Mouse (Mus musculus) limb, embryonic 14.5 days (tissue): ENCODE measurements around the gene Bcl2l12. TPM values are rescaled to one million over a fixed set of nuclear protein-coding genes. Genes with fewer than 3 reads are reported as not detected.

ENCODE experiments used
- ATAC-seq: fragments of 200-750 bp; cut with Nextera tagmentation; 2 replicates; pipeline ENCODE4 v1.8.0; 2017; ENCODE audit warnings: low read depth, moderate number of reproducible peaks, moderate TSS enrichment; ENCODE audit not compliant: low FRiP score
- DNase-seq: peaks from one replicate; pipeline ENCODE4 v3.0.0-alpha.2; 2015; ENCODE audit warnings: low spot score
- H3K27ac ChIP-seq: fragments of 300-500 bp; sonication (generic); replicated peaks from 2 replicates; pipeline ENCODE4 v1.5.1; 2014; ENCODE audit warnings: low read depth, mild to moderate bottlenecking, low read length, moderate library complexity, mixed read lengths
- H3K27me3 ChIP-seq: fragments of 300-500 bp; sonication (generic); 2 replicates; pipeline ENCODE4 v1.6.1; 2014; ENCODE audit warnings: low read length, mixed read lengths; ENCODE audit not compliant: control insufficient read depth, insufficient read depth
- H3K36me3 ChIP-seq: fragments of 300-500 bp; sonication (generic); 2 replicates; pipeline ENCODE4 v1.6.1; 2014; ENCODE audit warnings: mild to moderate bottlenecking, low read length, moderate library complexity, mixed read lengths; ENCODE audit not compliant: control insufficient read depth, insufficient read depth
- H3K4me1 ChIP-seq: fragments of 300-500 bp; sonication (generic); 2 replicates; pipeline ENCODE4 v1.6.1; 2014; ENCODE audit warnings: antibody characterized with exemption, low read length, mixed read lengths; ENCODE audit not compliant: control insufficient read depth, insufficient read depth
- H3K4me2 ChIP-seq: fragments of 300-500 bp; sonication (generic); replicated peaks from 2 replicates; pipeline ENCODE4 v1.6.1; 2014; ENCODE audit warnings: low read depth, mild to moderate bottlenecking, low read length, moderate library complexity; ENCODE audit not compliant: severe bottlenecking
- H3K4me3 ChIP-seq: fragments of 300-500 bp; sonication (generic); replicated peaks from 2 replicates; pipeline ENCODE4 v1.5.1; 2014; ENCODE audit warnings: low read length
- H3K9ac ChIP-seq: fragments of 300-500 bp; sonication (generic); 2 replicates; pipeline ENCODE4 v1.6.1; 2014; ENCODE audit warnings: mild to moderate bottlenecking, low read depth, low read length, moderate library complexity; ENCODE audit not compliant: severe bottlenecking
- H3K9me3 ChIP-seq: fragments of 300-500 bp; sonication (generic); 2 replicates; pipeline ENCODE4 v1.6.1; 2016; ENCODE audit warnings: low read length; ENCODE audit not compliant: control insufficient read depth
- POLR2A ChIP-seq: fragments of 200-500 bp; IDR thresholded peaks from 2 replicates; pipeline ENCODE4 v1.8.0; 2012; ENCODE audit warnings: inconsistent platforms, mild to moderate bottlenecking, moderate library complexity, borderline replicate concordance; ENCODE audit not compliant: insufficient read depth, insufficient read length; ENCODE audit errors: extremely low read depth
- whole genome bisulfite sequencing: fragments of 180-500 bp; shearing (Covaris S2); extraction: QIAGEN DNeasy Blood & Tissue Kit; methylation state at CpG from one replicate; pipeline ENCODE4 v1.1.7; 2014; 5-methylcytosine and 5-hydroxymethylcytosine counted together
- polyA plus RNA-seq, 2 experiments: library from polyadenylated mRNA; depleted of rRNA in 1 of 2; stranded (reverse) in 1 of 2; unstranded in 1 of 2; fragments of >200 nt; fragmentation: Nextera tagmentation in 1 of 2; extraction: Ambion mirVana in 1 of 2; gene quantifications; 2 replicates each; pipeline versions ENCODE4 v1.2.1 to v1.2.3; 2012 to 2014

Bcl2l12 gene
- polyA plus RNA-seq, 2 experiments: 54.9 to 81.3 TPM

- no peaks in the 10 kb centered on the region for H3K9me3 ChIP-seq
- TF ChIP-seq POLR2A: no peak
- H3K36me3 ChIP-seq: peaks cover 57% of the 10 kb centered on the region
Observed at GRCm38 (mm10) chr7:45012824-45013223, 14.3 kb upstream of the Bcl2l12 start.

DNA sequence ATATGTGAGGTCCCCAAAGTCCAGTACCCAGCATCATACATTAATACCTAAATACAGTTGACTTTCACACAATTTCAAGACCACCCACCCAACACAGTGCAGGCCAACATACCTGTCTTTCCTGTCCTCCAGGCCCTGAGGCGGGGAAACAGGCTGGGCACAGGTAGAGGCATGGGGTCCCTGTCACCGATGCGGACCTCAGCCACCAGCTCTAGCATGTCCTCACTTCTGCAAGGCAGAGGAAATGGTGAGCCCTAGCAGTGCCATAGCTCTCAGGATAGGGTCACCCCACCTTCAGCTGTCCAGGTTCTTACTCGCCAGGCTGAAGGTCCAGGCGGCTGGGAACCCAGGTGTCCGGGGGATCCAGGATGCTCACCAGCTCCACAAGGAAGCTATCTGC is 13.5 kb upstream of the Bcl2l12 start:
- H3K27me3 ChIP-seq: no peaks in the 10 kb centered on the region
- peaks cover 65% of the 10 kb centered on the region for H3K36me3 ChIP-seq
- WGBS: 94% methylated on average over 6 of the region's 6 CpGs
- H3K27ac ChIP-seq: no peak overlapping the region
- no peak overlapping the region for H3K9ac ChIP-seq
- TF ChIP-seq POLR2A: no peak
- DNase-seq (no peak), ATAC-seq (no peak)
- peaks cover 11% of the 10 kb centered on the region for H3K4me1 ChIP-seq
- H3K9me3 ChIP-seq: no peaks in the 10 kb centered on the region
- H3K4me2 ChIP-seq: no peak overlapping the region
- H3K4me3 ChIP-seq: no peak overlapping the region

More at GRCm38 (mm10) chr7:45012824-45013223, 14.3 kb upstream of the Bcl2l12 start:
- WGBS: 85% methylated on average over 4 of the region's 4 CpGs
- no peak overlapping the region for H3K4me2 ChIP-seq
- no peaks in the 10 kb centered on the region for H3K27me3 ChIP-seq
- DNase-seq: no peak
- ATAC-seq: no peak
- H3K27ac ChIP-seq: no peak overlapping the region
- no peak overlapping the region for H3K4me3 ChIP-seq
- H3K4me1 ChIP-seq: peaks cover 11% of the 10 kb centered on the region
- no peak overlapping the region for H3K9ac ChIP-seq

- peaks cover 97% of the 10 kb centered on the region for H3K36me3 ChIP-seq
- H3K4me1 ChIP-seq: no peaks in the 10 kb centered on the region
- no peaks in the 10 kb centered on the region for H3K9me3 ChIP-seq
- DNase-seq (no peak), ATAC-seq (no peak)
- H3K4me2 ChIP-seq: no peak overlapping the region
- H3K27ac ChIP-seq: no peak overlapping the region
- no peak for TF ChIP-seq POLR2A
- WGBS: 92% methylated on average over 15 of the region's 19 CpGs
- no peaks in the 10 kb centered on the region for H3K27me3 ChIP-seq
- H3K4me3 ChIP-seq: no peak overlapping the region
- no peak overlapping the region for H3K9ac ChIP-seq
Observed at GRCm38 (mm10) chr7:45008411-45008810, 9.9 kb upstream of the Bcl2l12 start.

GRCm38 (mm10) chr7:45007846-45008245 is 9.3 kb upstream of the Bcl2l12 start:
- no peak for TF ChIP-seq POLR2A
- H3K4me1 ChIP-seq: no peaks in the 10 kb centered on the region
- WGBS: 93% methylated on average over 26 of the region's 30 CpGs
- H3K36me3 ChIP-seq: peaks cover 97% of the 10 kb centered on the region
- no peak overlapping the region for H3K4me2 ChIP-seq
- no peak overlapping the region for H3K27ac ChIP-seq
- no peak for DNase-seq
- no peak for ATAC-seq
- H3K9me3 ChIP-seq: no peaks in the 10 kb centered on the region
- H3K27me3 ChIP-seq: no peaks in the 10 kb centered on the region
- H3K9ac ChIP-seq: no peak overlapping the region
- no peak overlapping the region for H3K4me3 ChIP-seq

GRCm38 (mm10) chr7:45007141-45007540 is 8.6 kb upstream of the Bcl2l12 start:
- no peak for ATAC-seq
- WGBS: 96% methylated on average over 29 of the region's 29 CpGs
- no peak for TF ChIP-seq POLR2A

DNA sequence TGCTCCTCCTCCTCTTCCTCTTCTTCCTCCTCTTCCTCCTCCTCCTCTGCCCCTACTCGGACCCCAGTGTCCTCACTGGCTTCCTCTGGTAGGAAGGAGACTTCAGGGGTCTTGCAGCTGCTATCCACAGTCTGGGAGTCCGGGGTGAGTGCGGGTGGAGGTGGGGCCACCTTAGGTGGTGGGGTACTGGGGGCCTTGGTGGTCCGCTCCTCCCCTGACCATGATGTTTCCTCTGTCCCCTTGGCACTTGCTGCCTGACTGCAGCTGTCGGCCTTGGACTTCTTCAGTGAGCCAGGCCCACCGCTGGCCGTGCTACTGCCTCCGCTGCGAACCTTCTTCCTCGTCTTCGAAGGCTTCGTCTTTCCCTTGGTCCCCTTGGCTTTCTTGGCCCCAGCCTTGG is 8.0 kb upstream of the Bcl2l12 start:
- DNase-seq (no peak), ATAC-seq (no peak)
- H3K4me2 ChIP-seq: no peak overlapping the region
- H3K9me3 ChIP-seq: no peaks in the 10 kb centered on the region
- 97% methylated on average over 12 of the region's 12 CpGs for WGBS
- TF ChIP-seq POLR2A: no peak
- no peak overlapping the region for H3K9ac ChIP-seq
- H3K4me3 ChIP-seq: no peak overlapping the region
- H3K27ac ChIP-seq: no peak overlapping the region
- H3K4me1 ChIP-seq: no peaks in the 10 kb centered on the region
- no peaks in the 10 kb centered on the region for H3K27me3 ChIP-seq
- H3K36me3 ChIP-seq: peaks cover 97% of the 10 kb centered on the region

More at GRCm38 (mm10) chr7:45007141-45007540, 8.6 kb upstream of the Bcl2l12 start:
- Histone ChIP-seq H3K4me3 (no peak overlapping the region), H3K4me1 (no peaks in the 10 kb centered on the region), H3K27ac (no peak overlapping the region), H3K27me3 (no peaks in the 10 kb centered on the region), H3K9me3 (no peaks in the 10 kb centered on the region), H3K4me2 (no peak overlapping the region), H3K36me3 (peaks cover 97% of the 10 kb centered on the region), H3K9ac (no peak overlapping the region)
- DNase-seq: no peak
